Mouse (Mus musculus): ENCODE results near the gene Pde10a. TPM values are rescaled to one million over a fixed set of nuclear protein-coding genes. Genes with fewer than 3 reads are reported as not detected.
A peak's percentile ranks its signal among the peaks of the same experiment; 100 is the strongest.

Gene Pde10a
- polyA plus RNA-seq, 1 experiment from 2014 or later = 1.5 TPM

DNA sequence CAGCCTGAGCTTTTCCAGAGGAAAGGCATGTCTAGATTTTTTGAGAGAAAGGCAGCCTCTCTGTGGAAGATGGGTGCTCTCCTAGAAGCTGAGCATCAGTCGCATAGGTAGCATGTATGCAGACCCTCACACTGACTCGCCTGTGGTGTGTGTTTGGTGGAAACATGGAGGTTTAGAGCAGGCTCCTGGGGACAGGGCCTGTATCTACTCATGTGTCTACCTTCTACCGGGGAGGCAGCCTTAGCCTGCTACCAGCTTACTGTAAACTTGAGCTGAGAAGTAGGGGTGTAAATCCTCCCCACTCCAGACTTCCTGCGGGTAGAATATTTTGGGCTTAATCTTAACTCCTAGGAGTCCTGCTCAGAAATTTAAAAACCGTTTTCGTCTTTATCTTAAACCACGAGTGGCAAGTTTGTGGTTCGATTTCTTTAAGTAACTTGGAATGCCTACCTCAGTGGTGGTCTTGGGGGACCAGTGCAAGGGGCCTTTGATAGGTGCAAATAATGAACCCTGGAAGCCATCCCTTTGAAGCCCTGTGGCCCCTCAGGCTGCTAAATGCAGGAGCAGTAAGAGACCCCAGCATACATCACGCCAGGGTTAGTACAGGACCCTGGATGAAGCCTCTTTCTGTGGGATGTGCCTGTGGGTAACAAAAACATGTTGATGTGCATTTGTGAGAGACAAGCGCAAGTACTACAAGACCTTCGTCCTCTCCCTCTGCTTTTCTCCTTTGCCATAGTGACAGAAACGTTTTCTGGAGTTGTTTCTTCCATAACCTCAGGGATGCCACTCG lies 367.2 kb downstream of the Pde10a start:
- WGBS = 62% methylated on average over 13 of the region's 13 CpGs

DNA sequence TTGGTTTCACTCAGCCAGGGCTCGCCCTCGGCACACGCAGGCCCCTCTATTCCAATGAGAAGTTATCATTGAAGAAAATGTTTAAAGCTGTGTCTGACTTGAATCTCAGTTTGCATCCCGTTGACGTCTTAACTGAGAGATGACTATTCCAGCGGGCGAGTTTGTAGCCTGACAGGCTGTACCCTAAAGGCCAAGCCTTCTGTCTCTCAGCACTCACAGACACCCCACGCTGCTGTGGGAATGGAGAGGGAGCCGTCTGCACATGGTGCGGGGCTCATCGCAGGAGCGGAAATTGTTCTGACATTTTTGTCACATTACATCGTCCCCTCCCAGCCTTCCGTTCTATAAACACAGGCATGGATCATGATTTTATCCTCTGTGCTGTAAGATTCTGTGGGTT lies 370.8 kb downstream of the Pde10a start:
- WGBS = 25% methylated on average over 14 of the region's 14 CpGs

More for the DNA sequence above, 367.2 kb downstream of the Pde10a start:
- no peak overlapping the region for H3K9ac ChIP-seq
- H3K27ac ChIP-seq = no peak overlapping the region
- H3K4me3 ChIP-seq = no peak overlapping the region
- no peaks in the 10 kb centered on the region for H3K27me3 ChIP-seq
- no peaks in the 10 kb centered on the region for H3K9me3 ChIP-seq
- H3K4me2 ChIP-seq = no peak overlapping the region
- H3K36me3 ChIP-seq = no peaks in the 10 kb centered on the region
- no peak for ATAC-seq (ENCODE audit: borderline replicate concordance, extremely low read depth, low FRiP score, low TSS enrichment)
- H3K4me1 ChIP-seq = peaks cover 21% of the 10 kb centered on the region

DNA sequence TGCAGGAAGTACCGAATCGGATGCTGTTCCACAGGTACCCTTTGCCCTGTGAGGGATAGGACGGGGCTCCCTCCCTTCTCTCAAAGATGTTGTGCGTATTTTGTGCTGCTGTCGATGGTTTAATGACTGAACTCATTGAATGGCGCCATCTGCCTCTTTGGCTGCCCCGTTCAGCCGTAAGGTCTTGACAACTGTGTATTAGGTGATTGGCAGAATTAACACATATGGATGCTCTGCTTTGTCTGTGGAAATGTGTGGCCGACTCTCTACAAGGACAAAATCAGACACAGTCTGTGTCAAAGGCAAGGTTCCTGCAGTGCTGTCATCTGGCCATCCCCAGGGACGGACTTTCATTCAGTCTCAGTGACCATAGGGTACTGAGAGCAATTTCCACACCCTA lies 372.6 kb downstream of the Pde10a start:
- Histone ChIP-seq H3K4me1 (peaks cover 21% of the 10 kb centered on the region), H3K9me3 (no peaks in the 10 kb centered on the region), H3K36me3 (no peaks in the 10 kb centered on the region), H3K27me3 (no peaks in the 10 kb centered on the region), H3K4me3 (no peak overlapping the region), H3K9ac (no peak overlapping the region), H3K27ac (no peak overlapping the region), H3K4me2 (no peak overlapping the region)
- ATAC-seq (ENCODE audit: borderline replicate concordance, extremely low read depth, low FRiP score, low TSS enrichment) = no peak
- WGBS = 81% methylated on average over 10 of the region's 10 CpGs

More for the DNA sequence above, 370.8 kb downstream of the Pde10a start:
- ATAC-seq (ENCODE audit: borderline replicate concordance, extremely low read depth, low FRiP score, low TSS enrichment) = peak; percentile 64; the same call in 1 of the 2 replicates
- no peak overlapping the region for H3K27ac ChIP-seq
- peaks cover 21% of the 10 kb centered on the region for H3K4me1 ChIP-seq
- no peaks in the 10 kb centered on the region for H3K27me3 ChIP-seq
- H3K4me3 ChIP-seq = no peak overlapping the region
- H3K4me2 ChIP-seq = no peak overlapping the region
- H3K36me3 ChIP-seq = no peaks in the 10 kb centered on the region
- no peaks in the 10 kb centered on the region for H3K9me3 ChIP-seq
- no peak overlapping the region for H3K9ac ChIP-seq

DNA sequence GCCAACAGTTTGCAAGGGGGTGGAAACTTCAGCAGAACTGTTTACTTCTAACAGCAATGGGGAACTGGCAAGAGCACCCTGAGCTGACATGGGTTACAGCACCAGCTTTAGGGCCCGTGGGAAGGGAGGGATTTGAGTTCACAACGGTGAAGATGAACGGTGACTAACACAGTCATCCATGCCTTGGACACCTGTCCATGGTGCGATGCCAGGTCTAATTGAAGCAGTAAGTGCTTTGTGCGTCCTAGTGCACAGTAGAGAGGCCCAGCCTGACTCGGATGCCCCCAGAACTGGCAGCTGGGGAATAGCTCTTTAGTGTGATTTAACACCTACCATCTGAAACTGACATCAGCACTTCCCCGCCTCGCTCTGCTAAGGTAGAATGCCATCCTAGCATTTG lies 373.0 kb downstream of the Pde10a start:
- no peak overlapping the region for H3K4me2 ChIP-seq
- peaks cover 18% of the 10 kb centered on the region for H3K4me1 ChIP-seq
- no peak overlapping the region for H3K4me3 ChIP-seq
- H3K36me3 ChIP-seq = no peaks in the 10 kb centered on the region
- H3K9ac ChIP-seq = no peak overlapping the region
- no peaks in the 10 kb centered on the region for H3K27me3 ChIP-seq
- no peak overlapping the region for H3K27ac ChIP-seq
- 82% methylated on average over 8 of the region's 8 CpGs for WGBS
- no peaks in the 10 kb centered on the region for H3K9me3 ChIP-seq
- no peak for ATAC-seq (ENCODE audit: borderline replicate concordance, extremely low read depth, low FRiP score, low TSS enrichment)

DNA sequence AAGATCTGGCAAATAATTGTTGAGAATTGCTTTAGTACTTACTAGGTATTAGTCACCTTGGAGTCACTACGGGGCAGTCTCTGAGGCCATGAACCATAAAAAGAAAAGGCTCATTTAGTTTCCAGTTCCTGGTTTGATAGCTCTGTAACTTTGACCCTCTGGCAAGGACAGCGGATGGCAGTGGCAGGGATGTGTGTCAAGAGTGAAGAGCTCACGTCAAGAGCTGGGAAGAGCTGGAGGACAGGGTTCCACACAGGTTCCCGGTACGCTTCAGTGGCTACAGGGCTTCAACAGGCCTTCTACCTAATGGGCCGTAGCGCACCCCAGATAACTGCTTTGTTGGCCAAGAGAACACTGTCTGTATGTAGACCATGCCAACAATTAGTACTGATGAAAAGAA lies 374.0 kb downstream of the Pde10a start:
- WGBS = 89% methylated on average over 7 of the region's 7 CpGs
- Histone ChIP-seq H3K27me3 (no peaks in the 10 kb centered on the region), H3K9me3 (no peaks in the 10 kb centered on the region), H3K9ac (no peak overlapping the region), H3K36me3 (no peaks in the 10 kb centered on the region), H3K4me2 (no peak overlapping the region), H3K4me3 (no peak overlapping the region), H3K27ac (no peak overlapping the region), H3K4me1 (peaks cover 15% of the 10 kb centered on the region)
- ATAC-seq (ENCODE audit: borderline replicate concordance, extremely low read depth, low FRiP score, low TSS enrichment) = no peak

GRCm38 (mm10) chr17:8903555-8904283 lies 378.5 kb downstream of the Pde10a start:
- H3K27ac ChIP-seq = no peak overlapping the region
- H3K36me3 ChIP-seq = no peaks in the 10 kb centered on the region
- no peaks in the 10 kb centered on the region for H3K9me3 ChIP-seq
- WGBS = 70% methylated on average over 5 of the region's 5 CpGs
- H3K4me1 ChIP-seq = peaks cover 4% of the 10 kb centered on the region; the same call in 1 of the 2 replicates
- H3K9ac ChIP-seq = no peak overlapping the region
- no peak overlapping the region for H3K4me2 ChIP-seq
- ATAC-seq (ENCODE audit: borderline replicate concordance, extremely low read depth, low FRiP score, low TSS enrichment) = no peak
- no peaks in the 10 kb centered on the region for H3K27me3 ChIP-seq
- H3K4me3 ChIP-seq = no peak overlapping the region

DNA sequence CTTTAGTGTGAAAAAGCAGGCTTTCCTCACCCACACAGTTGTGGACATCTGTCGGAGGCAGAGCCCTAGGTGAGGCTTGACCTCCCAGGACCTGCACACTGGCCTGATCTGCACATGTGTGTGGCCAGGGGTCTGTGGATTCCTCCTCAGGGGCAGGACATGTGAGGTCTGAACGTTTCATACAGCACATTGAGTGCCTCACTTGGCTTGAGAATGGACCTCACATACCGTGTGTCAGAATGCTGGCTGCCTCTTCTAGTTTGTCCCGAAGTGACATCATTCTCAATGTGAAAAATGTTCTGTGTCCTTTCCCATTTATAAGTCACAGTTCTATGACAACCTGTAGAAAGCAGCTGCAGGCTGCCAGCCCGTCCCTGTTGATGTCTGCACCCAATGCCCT lies 385.4 kb downstream of the Pde10a start:
- H3K9me3 ChIP-seq = no peaks in the 10 kb centered on the region
- peaks cover 2% of the 10 kb centered on the region; the same call in 1 of the 2 replicates for H3K4me1 ChIP-seq
- no peaks in the 10 kb centered on the region for H3K36me3 ChIP-seq
- H3K9ac ChIP-seq = no peak overlapping the region
- ATAC-seq (ENCODE audit: borderline replicate concordance, extremely low read depth, low FRiP score, low TSS enrichment) = no peak
- 45% methylated on average over 5 of the region's 5 CpGs for WGBS
- H3K4me2 ChIP-seq = no peak overlapping the region
- H3K27me3 ChIP-seq = no peaks in the 10 kb centered on the region
- H3K4me3 ChIP-seq = no peak overlapping the region
- H3K27ac ChIP-seq = no peak overlapping the region

GRCm38 (mm10) chr17:8912933-8913332 lies 387.8 kb downstream of the Pde10a start:
- H3K27ac ChIP-seq = no peak overlapping the region
- no peak for ATAC-seq (ENCODE audit: borderline replicate concordance, extremely low read depth, low FRiP score, low TSS enrichment)
- H3K4me3 ChIP-seq = no peak overlapping the region
- no peaks in the 10 kb centered on the region for H3K9me3 ChIP-seq
- H3K9ac ChIP-seq = no peak overlapping the region
- no peaks in the 10 kb centered on the region for H3K27me3 ChIP-seq
- H3K4me1 ChIP-seq = no peaks in the 10 kb centered on the region
- WGBS = 72% methylated on average over 3 of the region's 3 CpGs
- no peak overlapping the region for H3K4me2 ChIP-seq
- no peaks in the 10 kb centered on the region for H3K36me3 ChIP-seq

DNA sequence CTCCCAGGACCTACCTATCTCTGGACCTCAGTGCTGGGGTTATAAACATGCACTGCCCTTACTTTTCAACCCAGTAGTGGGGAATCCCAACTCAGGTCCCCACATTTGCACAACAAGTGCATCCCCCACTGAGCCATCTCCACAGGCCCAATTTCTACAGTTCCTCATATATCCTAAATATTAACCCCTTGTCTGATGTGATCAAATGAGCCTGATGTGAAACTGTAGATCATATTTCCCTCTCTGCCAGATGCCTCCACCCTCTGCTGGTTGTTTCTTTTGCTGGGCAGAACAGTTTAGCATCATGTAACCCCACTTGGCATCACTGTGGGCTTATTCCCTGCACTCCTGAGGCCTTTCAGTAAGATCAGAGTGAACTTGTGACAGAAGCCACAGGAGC lies 390.5 kb downstream of the Pde10a start:
- H3K4me1 ChIP-seq = no peaks in the 10 kb centered on the region
- H3K9me3 ChIP-seq = no peaks in the 10 kb centered on the region
- H3K36me3 ChIP-seq = no peaks in the 10 kb centered on the region
- H3K9ac ChIP-seq = no peak overlapping the region
- no peak overlapping the region for H3K4me2 ChIP-seq
- ATAC-seq (ENCODE audit: borderline replicate concordance, extremely low read depth, low FRiP score, low TSS enrichment) = no peak
- no peaks in the 10 kb centered on the region for H3K27me3 ChIP-seq
- H3K27ac ChIP-seq = no peak overlapping the region
- no peak overlapping the region for H3K4me3 ChIP-seq

- Histone ChIP-seq H3K9me3 (no peaks in the 10 kb centered on the region), H3K4me3 (no peak overlapping the region), H3K4me2 (no peak overlapping the region), H3K36me3 (no peaks in the 10 kb centered on the region), H3K4me1 (no peaks in the 10 kb centered on the region), H3K27me3 (no peaks in the 10 kb centered on the region; the same call in 1 of the 2 replicates), H3K9ac (no peak overlapping the region), H3K27ac (no peak overlapping the region)
- ATAC-seq (ENCODE audit: borderline replicate concordance, extremely low read depth, low FRiP score, low TSS enrichment) = 0 out of 2 replicates have a peak, but pooled peaks have one; percentile 36
- 34% methylated on average over 4 of the region's 4 CpGs for WGBS
Measured at GRCm38 (mm10) chr17:8923074-8923473, 397.9 kb downstream of the Pde10a start.

DNA sequence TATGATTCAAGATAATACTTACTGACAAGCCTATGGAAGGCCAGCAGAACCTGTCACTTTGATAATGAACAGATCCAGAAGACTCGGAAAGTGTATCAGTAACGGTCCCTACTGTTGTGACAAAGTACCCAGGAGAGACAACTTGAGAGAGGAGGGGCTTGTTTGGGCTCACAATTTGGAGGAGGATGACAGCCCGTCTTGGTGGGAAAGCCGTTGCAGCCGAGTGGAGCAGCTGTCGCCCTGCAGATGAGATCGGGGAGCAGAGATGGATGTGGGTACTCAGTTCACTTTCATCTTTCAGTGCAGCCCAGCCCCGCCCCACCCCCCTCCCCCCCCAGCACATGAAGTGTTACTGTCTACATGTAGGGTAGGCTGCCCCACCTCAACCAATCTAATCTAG lies 398.6 kb downstream of the Pde10a start:
- no peak for ATAC-seq (ENCODE audit: borderline replicate concordance, extremely low read depth, low FRiP score, low TSS enrichment)
- Histone ChIP-seq H3K4me2 (no peak overlapping the region), H3K9me3 (no peaks in the 10 kb centered on the region), H3K4me1 (no peaks in the 10 kb centered on the region), H3K27ac (no peak overlapping the region), H3K36me3 (no peaks in the 10 kb centered on the region), H3K9ac (no peak overlapping the region), H3K27me3 (no peaks in the 10 kb centered on the region; the same call in 1 of the 2 replicates), H3K4me3 (no peak overlapping the region)
- 36% methylated on average over 8 of the region's 8 CpGs for WGBS

- 57% methylated on average over 10 of the region's 10 CpGs for WGBS
- no peaks in the 10 kb centered on the region for H3K4me1 ChIP-seq
- H3K9ac ChIP-seq = no peak overlapping the region
- no peaks in the 10 kb centered on the region for H3K9me3 ChIP-seq
- H3K36me3 ChIP-seq = no peaks in the 10 kb centered on the region
- ATAC-seq (ENCODE audit: borderline replicate concordance, extremely low read depth, low FRiP score, low TSS enrichment) = peak; percentile 48; the same call in 1 of the 2 replicates
- no peaks in the 10 kb centered on the region; the same call in 1 of the 2 replicates for H3K27me3 ChIP-seq
- H3K4me3 ChIP-seq = no peak overlapping the region
- H3K27ac ChIP-seq = no peak overlapping the region
- no peak overlapping the region for H3K4me2 ChIP-seq
Measured at GRCm38 (mm10) chr17:8925819-8926383, 400.7 kb downstream of the Pde10a start.

Measured in lung, embryonic 15.5 days (tissue).